Mouse (Mus musculus): ENCODE measurements around the gene Slc43a3. TPM values are rescaled to one million over a fixed set of nuclear protein-coding genes. Genes with fewer than 3 reads are reported as not detected.

The Slc43a3 gene
- total and polyA plus RNA-seq, 3 experiments = 90.6 to 91.5 TPM; not detected in 1

DNA sequence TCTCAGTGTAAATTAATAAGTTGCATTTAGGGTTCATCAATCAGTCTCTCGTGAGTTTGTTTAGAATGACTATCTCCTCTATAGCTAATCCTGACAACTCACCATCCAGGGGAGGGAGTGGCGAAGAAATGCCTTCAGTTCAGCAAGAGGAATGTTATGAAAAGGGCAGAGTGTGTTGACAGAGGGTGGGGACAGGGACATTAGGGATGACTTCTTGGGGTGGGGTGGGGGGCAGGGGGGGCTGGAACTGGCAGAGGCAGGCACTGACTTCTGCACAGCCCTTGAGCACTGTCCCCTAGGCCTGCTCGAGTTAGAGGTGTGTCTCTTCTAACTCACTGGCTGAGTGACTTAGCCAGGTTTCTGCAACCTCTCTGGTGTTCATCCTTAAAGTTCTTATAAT is 18.2 kb upstream of the Slc43a3 start:
- Histone ChIP-seq H3K79me2 (ENCODE audit: control insufficient read depth, insufficient read depth, low read length, poor library complexity) (no peaks in the 10 kb centered on the region), H3K4me1 (ENCODE audit: control insufficient read depth in 1 of 2, insufficient read depth in 2 of 2, low read length in 2 of 2) (no peaks in the 10 kb centered on the region), H3K27ac (ENCODE audit: control insufficient read depth, low read depth, low read length) (no peak overlapping the region), H3K9ac (ENCODE audit: control insufficient read depth, low read depth, low read length, poor library complexity, severe bottlenecking) (no peak overlapping the region), H3K27me3 (ENCODE audit: control insufficient read depth in 1 of 2, insufficient read depth in 2 of 2, low read length in 2 of 2) (peaks cover 0 to 3% of the 10 kb centered on the region in 2 experiments; a peak in 2 of 4 replicates), H3K4me3 (ENCODE audit: control insufficient read depth in 1 of 2, insufficient read depth in 1 of 2, low read depth in 2 of 2, low read length in 2 of 2) (no peak overlapping the region), H3K36me3 (ENCODE audit: control insufficient read depth in 1 of 2, insufficient read depth in 2 of 2, low read length in 2 of 2) (no peaks in the 10 kb centered on the region), H3K9me3 (replicated peaks; ENCODE audit: insufficient read depth, low read length) (no peaks in the 10 kb centered on the region)
- TF ChIP-seq CHD1 (IDR thresholded peaks at IDR 0.05; ENCODE audit: low read depth, low read length) (no peak), MXI1 (IDR thresholded peaks at IDR 0.05; ENCODE audit: low read depth, low read length) (no peak), RAD21 (IDR thresholded peaks at IDR 0.05; ENCODE audit: low read depth, low read length) (no peak), ZMIZ1 (IDR thresholded peaks at IDR 0.05; ENCODE audit: low read depth, low read length) (no peak), POLR2AphosphoS2 (IDR thresholded peaks at IDR 0.05; ENCODE audit: low read length) (no peak), E2F4 (IDR thresholded peaks at IDR 0.05; ENCODE audit: borderline replicate concordance, low read depth, low read length) (no peak), BHLHE40 (IDR thresholded peaks at IDR 0.05; ENCODE audit: borderline replicate concordance, low read depth, low read length) (no peak), POLR2AphosphoS5 (IDR thresholded peaks at IDR 0.05; ENCODE audit: borderline replicate concordance, low read depth, low read length) (no peak)
- no peak for DNase-seq (ENCODE audit: low read depth, low spot score)

- TF ChIP-seq ZC3H11A (IDR thresholded peaks at IDR 0.05; ENCODE audit: low read depth, low read length) = no peak
- TF ChIP-seq USF2 (IDR thresholded peaks at IDR 0.05; ENCODE audit: borderline replicate concordance in 1 of 2, insufficient read depth in 1 of 2, low read depth in 1 of 2, low read length in 2 of 2) = no peak
- TF ChIP-seq CHD2 (IDR thresholded peaks at IDR 0.05; ENCODE audit: low read length) = no peak
- TF ChIP-seq GATA1 (IDR thresholded peaks at IDR 0.05; ENCODE audit: low read depth, low read length) = no peak
- no peak for TF ChIP-seq NRF1 (IDR thresholded peaks at IDR 0.05; ENCODE audit: insufficient read depth, low read depth, low read length, poor library complexity, severe bottlenecking)
- TF ChIP-seq NELFE (IDR thresholded peaks at IDR 0.05; ENCODE audit: low read depth, low read length) = no peak
- TF ChIP-seq JUND (IDR thresholded peaks at IDR 0.05; ENCODE audit: low read depth, low read length) = no peak
- TF ChIP-seq TCF12 (IDR thresholded peaks at IDR 0.05; ENCODE audit: low read depth, low read length) = no peak
- no peak for TF ChIP-seq RCOR1 (IDR thresholded peaks at IDR 0.05; ENCODE audit: low read depth, low read length)
- no peak for TF ChIP-seq BHLHE40 (IDR thresholded peaks at IDR 0.05; ENCODE audit: borderline replicate concordance, low read depth, low read length)
- no peak for TF ChIP-seq TBP (IDR thresholded peaks at IDR 0.05; ENCODE audit: low read depth, low read length)
- TF ChIP-seq ZMIZ1 (IDR thresholded peaks at IDR 0.05; ENCODE audit: low read depth, low read length) = no peak
- no peak for TF ChIP-seq KAT2A (conservative IDR thresholded peaks at IDR 0.05; ENCODE audit: low read depth, low read length)
- no peak for TF ChIP-seq SMC3 (IDR thresholded peaks at IDR 0.05; ENCODE audit: low read depth, low read length)
- H3K9ac ChIP-seq (ENCODE audit: control insufficient read depth, low read depth, low read length, poor library complexity, severe bottlenecking) = no peak overlapping the region
- peaks cover 0 to 3% of the 10 kb centered on the region in 2 experiments; a peak in 2 of 4 replicates for H3K27me3 ChIP-seq (ENCODE audit: control insufficient read depth in 1 of 2, insufficient read depth in 2 of 2, low read length in 2 of 2)
- no peaks in the 10 kb centered on the region for H3K9me3 ChIP-seq (replicated peaks; ENCODE audit: insufficient read depth, low read length)
- no peaks in the 10 kb centered on the region for H3K36me3 ChIP-seq (ENCODE audit: control insufficient read depth in 1 of 2, insufficient read depth in 2 of 2, low read length in 2 of 2)
- no peak overlapping the region for H3K4me3 ChIP-seq (ENCODE audit: control insufficient read depth in 1 of 2, insufficient read depth in 1 of 2, low read depth in 2 of 2, low read length in 2 of 2)
- DNase-seq (ENCODE audit: low read depth, low spot score) = no peak
- H3K4me1 ChIP-seq (ENCODE audit: control insufficient read depth in 1 of 2, insufficient read depth in 2 of 2, low read length in 2 of 2) = no peaks in the 10 kb centered on the region
- H3K79me2 ChIP-seq (ENCODE audit: control insufficient read depth, insufficient read depth, low read length, poor library complexity) = no peaks in the 10 kb centered on the region
- H3K27ac ChIP-seq (ENCODE audit: control insufficient read depth, low read depth, low read length) = no peak overlapping the region
Observed at GRCm38 (mm10) chr2:84919601-84920108, 16.7 kb upstream of the Slc43a3 start.
